Mouse (Mus musculus) brain, embryonic 14.5 days (tissue): ENCODE results near the gene Pigo. TPM values are rescaled to one million over a fixed set of nuclear protein-coding genes. Genes with fewer than 3 reads are reported as not detected.

ENCODE experiments used
- DNase-seq: peaks from one replicate; pipeline ENCODE4 v3.0.0-alpha.2; 2011; ENCODE audit warnings: low read depth
- CTCF ChIP-seq: fragments of 200-500 bp; IDR thresholded peaks from 2 replicates; pipeline ENCODE4 v1.5.1; 2012; ENCODE audit warnings: inconsistent platforms, mild to moderate bottlenecking, moderate library complexity, borderline replicate concordance; ENCODE audit not compliant: insufficient read depth, insufficient read length; ENCODE audit errors: extremely low read depth
- POLR2A ChIP-seq: fragments of 200-500 bp; IDR thresholded peaks from 2 replicates; pipeline ENCODE4 v1.6.1; 2012; ENCODE audit warnings: mild to moderate bottlenecking, inconsistent platforms, borderline replicate concordance; ENCODE audit not compliant: poor library complexity, insufficient read depth, insufficient read length, severe bottlenecking; ENCODE audit errors: extremely low read depth
- polyA plus RNA-seq: library from polyadenylated mRNA; depleted of rRNA; stranded (reverse); fragments of >200 nt; gene quantifications from 2 replicates; pipeline ENCODE4 v1.2.3, GENCODE M21; 2012; rRNA removed

Pigo gene
- 34.1 and 34.9 TPM in 2 replicates for polyA plus RNA-seq

DNA sequence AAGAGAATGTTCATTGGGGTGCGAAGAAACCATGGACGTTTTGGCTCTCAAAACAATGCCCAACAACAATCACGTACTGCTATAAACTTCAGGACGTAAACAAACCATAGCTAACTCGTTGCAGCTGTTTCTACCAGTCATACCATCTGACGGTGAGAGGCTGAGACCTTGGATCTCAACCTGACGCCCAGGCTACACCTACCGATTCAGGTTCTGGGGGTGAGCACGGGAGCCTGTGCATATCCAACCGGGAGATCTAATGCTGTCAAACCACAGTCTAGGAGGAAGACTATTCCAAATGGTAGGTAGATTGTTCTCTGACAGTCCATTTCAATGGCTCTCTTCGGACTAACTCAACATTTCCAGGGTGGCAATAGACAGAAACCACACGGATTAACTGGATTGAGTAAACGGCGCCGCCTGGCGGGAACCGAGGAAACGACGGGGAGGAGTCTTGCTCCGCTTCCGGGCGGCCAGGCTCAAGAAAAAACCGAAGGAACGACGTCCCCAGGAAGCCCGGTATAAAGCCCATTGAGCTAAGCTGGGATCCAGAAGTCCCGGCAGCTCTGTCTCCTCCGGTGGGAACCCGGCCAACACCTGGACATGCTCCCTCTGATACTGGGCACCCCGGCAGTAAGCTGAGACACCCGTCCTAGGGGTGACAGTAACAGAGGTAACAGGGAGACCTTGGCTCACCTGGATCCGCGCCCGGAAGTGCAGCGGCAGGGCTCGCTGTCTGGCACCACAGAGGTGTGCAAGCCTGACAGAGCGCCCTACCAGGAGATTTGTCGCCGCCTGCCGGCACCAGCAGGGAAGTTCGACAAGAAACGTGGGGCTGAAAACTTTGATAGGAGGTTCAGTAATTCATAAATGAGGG, at the start of gene Pigo:
Gene Pigo, minus strand, starts transcription at position 736 of the 877 bp plus-strand sequence.
- TF ChIP-seq CTCF = peak; percentile 92
- peak; percentile 56; the same call in 1 of the 2 replicates for TF ChIP-seq POLR2A
- peak; percentile 97 for DNase-seq

DNA sequence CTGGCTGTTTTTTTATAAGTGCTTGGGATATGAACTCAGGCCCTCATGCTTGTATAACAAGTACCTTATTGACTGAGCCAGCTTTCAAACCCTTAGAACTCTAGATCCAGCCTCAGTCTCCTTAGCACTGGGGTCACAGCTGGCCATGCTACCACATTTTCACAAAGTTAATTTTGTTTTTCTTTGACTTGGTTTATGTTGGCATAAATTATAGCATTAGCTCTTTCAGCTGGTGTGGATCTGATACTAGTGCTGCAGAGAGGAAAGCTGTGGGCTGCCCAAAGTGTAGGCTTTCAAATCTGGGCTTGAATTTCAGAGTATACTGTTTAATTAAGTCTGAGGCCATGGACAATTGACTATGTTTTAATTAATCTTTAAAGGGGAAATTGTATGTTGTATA, 49.3 kb upstream of the Pigo start:
- TF ChIP-seq CTCF (no peak), POLR2A (no peak)
- no peak for DNase-seq

DNA sequence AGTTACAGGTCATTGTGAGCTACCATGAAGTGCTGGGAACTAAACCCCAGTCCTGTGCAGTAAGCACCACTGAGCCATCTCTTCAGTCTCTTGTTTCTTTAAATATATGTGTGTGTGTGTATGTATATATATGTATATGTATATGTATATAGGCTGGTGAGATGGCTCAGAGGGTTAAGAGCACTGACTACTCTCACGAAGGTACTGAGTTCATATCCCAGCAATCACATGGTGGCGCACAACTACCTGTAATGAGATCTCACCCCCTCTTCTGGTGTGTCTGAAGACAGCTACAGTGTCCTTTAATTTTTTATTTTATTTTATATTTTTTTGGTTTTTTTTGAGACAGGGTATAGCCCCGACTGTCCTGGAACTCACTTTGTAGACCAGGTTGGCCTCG, 39.9 kb upstream of the Pigo start:
- TF ChIP-seq CTCF = no peak
- no peak for TF ChIP-seq POLR2A
- no peak for DNase-seq

DNA sequence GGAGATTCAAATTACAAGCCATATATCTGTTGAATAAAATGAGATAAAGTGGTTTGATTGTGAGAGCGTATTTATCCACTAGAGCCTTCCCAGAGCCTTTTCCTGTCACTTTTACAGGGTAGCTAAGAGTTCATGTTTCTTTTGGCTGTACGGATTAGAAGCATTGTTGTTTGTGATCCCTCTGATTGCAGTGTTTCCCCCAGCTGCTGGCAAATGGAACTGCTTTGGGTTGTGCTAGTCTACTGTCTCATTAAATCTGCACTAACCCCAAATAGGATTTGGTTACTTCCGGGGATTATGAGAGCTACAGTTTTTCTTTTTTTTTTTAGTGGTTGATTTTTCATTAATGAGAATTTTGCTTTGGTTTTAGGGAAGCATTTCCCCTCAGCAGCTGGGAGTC, 34.7 kb upstream of the Pigo start:
- TF ChIP-seq POLR2A = no peak
- no peak for TF ChIP-seq CTCF
- DNase-seq = peak; percentile 56

DNA sequence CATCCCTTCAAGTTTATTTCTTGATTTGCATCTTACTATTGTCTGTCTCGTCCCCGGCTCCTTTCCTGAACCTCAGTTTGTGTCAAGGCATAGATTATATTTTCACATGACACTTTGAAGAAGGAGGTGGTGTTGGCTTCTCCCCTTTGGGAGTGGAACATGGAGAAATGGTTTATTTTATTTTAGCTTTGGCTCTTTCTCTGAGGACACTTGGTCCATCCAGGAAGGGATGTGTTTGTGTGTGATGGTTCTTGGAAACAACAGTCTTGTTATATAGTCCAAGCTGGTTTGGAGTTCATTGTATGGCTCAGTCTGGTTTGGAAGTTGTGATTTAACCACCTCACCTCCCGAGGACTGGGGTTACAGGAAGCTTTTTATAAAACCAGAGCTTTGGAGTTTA, 34.1 kb upstream of the Pigo start:
- no peak for TF ChIP-seq CTCF
- TF ChIP-seq POLR2A = no peak

DNA sequence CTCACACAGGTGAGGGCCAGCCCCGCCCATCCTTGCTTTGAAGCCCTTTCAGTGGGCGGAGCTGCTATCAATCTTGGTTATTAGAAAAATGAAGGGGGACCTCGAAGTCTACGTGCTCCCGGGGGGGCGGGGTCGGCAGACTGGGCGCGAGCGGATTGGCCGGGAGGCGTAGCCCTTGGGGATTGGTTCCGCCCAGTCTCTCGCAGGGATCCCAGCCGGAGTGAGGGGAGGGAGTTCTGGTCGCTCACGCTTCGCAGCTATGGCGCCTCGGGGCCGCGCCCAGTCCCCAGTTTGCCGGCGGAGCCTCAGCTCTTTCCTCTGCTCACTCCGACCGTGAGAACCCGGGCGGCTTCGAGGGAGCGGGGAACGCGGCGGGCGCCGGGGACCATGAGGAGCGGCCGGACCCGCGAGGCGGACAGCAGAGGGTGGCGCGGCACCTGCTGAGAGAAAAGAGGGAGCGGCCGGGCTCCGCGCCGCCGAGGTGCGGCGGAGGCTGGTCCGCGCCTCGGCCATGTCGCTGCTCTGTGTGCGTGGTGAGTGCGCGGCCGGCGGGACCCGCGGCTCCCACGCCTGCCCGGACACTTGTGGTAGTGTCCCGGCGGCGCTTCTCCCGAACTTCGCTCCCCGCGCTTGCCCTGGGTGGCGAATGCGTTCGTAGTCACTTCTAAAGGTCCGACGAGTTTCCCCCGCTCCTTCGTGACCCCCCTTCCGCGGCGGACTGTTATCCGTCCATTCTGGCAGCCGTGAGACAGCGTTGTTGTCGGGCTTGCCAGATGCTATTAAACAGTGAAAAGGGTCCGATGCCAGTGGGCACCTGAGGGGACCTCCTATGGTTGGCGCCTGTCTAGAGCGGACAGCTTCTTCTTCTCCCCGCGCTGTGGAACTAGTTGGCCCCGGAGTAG, 33.4 kb upstream of the Pigo start, which contains the start of gene Unc13b:
Gene Unc13b, plus strand, starts transcription at position 201 of the 902 bp plus-strand sequence.
- TF ChIP-seq POLR2A = peak; percentile 79
- no peak for TF ChIP-seq CTCF
- DNase-seq = peak; percentile 99

More for the DNA sequence above, 34.1 kb upstream of the Pigo start:
- DNase-seq = no peak

DNA sequence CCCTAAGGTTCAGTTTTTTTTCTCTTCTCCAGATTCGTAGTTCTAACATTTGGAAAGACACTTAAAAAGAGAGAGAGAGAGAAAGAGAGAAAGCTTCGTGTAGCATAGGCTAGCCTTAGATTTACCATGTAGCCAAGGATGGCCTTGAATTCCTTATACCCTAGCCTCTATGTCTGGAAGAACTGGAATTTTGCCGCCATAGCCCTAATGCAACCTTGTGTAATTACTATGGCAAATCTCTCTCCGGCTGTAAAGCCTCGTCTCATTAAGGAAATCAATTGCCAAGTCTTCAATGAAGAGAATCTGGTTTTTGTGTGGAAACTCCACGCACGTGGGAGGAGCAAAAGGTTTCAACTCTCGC, 32.8 kb upstream of the Pigo start:
- no peak for DNase-seq
- TF ChIP-seq CTCF (no peak), POLR2A (no peak)

DNA sequence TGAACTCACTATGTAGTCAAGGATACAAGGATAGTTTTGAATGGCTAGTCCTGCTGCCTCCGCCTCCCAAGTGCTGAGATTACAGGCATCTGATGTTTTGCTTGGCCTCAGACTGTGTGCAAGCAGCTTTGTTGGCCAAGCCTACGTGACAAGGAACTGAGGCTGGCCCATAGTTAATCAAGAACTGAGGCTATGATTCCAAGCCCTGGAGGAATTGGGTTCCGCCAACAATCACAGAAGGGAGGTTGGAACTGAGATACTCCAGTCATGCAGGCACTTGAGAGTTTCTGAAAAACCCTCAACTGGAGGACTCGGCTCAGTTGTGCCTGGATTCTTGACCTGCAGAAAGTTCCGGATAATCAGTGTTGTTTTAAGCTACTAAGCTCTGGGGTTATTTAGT, 32.0 kb upstream of the Pigo start:
- TF ChIP-seq CTCF = no peak
- TF ChIP-seq POLR2A = no peak
- no peak for DNase-seq

DNA sequence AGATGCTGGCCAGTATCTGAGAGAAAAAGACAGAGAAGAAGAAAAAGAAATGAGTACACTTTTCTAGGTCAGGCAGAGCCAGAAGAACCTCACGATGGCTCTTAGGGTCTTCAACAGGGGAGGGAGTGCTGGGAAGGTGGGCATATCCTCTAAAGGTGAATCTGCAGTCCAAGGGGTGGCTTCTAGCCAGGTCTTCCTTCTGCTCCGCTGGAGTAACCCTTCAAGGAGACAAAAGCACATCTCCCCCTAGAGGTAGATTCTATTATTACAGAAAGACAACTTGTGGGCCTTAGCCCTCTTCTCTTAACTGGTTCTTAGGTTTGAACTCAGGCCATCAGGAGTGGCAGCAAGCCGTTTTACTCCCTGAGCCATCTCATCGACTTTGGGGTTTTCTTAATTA, 27.0 kb upstream of the Pigo start:
- DNase-seq = peak; percentile 75
- TF ChIP-seq POLR2A = no peak
- TF ChIP-seq CTCF = peak; percentile 51; the same call in 1 of the 2 replicates

DNA sequence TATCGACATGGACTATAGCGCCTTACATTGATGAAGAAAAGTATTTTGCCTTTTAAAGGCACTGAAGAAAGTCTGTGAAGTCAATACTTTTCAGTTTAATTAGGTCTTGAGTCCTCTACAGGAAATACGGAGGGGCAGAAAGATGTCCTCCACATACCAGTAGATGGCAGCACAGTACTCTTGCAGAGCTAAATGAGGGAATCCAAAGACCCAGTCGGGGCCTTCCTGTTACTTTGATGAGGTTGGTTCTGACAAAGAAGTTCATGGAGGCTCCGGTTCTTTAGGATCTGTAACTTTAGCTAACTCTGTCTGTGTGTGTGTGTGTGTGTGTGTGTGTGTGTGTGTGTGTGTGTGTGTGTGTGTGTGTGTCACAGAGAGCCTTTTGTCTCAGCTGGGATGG, 21.6 kb upstream of the Pigo start:
- DNase-seq = peak; percentile 95
- no peak for TF ChIP-seq POLR2A
- TF ChIP-seq CTCF = peak; percentile 78; the same call in 1 of the 2 replicates

DNA sequence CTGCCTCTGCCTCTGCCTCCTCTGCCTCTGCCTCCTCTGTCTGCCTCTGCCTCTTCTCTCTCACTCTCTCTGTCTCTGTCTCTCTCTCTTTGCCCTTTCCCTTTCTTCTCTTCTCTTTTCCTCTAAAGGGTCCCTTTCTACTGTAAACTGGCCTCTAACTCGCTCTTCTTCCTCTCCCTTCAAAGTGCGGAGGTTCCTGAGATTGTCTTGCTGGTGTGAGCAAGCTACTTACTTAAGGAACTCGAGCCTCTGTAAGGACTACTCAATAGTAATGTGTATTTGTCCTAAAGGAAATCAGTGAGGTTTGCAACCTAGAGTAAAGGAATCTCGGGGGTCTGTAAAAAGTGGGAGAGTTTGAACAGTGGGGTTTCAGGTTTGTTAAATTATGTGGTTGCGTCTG, 21.0 kb upstream of the Pigo start:
- no peak for DNase-seq
- TF ChIP-seq CTCF = no peak
- TF ChIP-seq POLR2A = no peak

DNA sequence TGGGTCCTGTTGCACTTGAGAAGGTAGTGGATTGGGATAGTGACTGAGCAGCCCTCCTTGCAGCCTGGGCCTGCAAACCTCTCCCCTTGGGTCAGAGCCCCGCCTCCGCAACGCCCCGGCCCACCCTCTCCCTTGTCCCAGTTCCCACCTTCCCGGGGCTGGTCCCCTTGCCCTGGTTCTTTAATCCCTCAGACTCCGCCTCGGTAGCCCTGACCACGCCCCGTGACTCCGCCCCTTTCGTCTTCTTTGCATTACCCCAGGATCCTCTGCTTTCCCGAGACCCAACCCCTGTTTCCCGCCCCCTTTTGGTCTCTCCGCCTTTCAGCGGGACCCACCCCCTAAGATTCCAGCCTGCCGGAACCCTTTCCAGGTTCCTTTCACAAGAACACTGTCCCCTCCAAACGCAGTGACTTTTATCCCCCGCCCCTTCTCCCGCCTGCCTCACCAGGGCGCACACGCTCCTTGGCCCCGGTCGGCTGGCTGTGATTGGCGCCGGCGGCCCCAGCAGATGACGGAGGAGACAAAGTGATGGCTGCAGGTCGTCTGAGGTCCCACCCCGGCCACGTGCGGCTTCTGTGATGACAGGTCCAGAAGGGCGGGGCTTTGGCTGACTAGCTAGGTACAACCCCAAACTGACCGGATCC, 20.2 kb upstream of the Pigo start, which contains the start of gene Fam214b:
Gene Fam214b, minus strand, starts transcription at position 562 of the 644 bp plus-strand sequence.
- TF ChIP-seq POLR2A (peak; percentile 47; the same call in 1 of the 2 replicates), CTCF (no peak)
- peak; percentile 99 for DNase-seq
